Mouse (Mus musculus): Measurements from ENCODE around the gene Myo1g.

DNA sequence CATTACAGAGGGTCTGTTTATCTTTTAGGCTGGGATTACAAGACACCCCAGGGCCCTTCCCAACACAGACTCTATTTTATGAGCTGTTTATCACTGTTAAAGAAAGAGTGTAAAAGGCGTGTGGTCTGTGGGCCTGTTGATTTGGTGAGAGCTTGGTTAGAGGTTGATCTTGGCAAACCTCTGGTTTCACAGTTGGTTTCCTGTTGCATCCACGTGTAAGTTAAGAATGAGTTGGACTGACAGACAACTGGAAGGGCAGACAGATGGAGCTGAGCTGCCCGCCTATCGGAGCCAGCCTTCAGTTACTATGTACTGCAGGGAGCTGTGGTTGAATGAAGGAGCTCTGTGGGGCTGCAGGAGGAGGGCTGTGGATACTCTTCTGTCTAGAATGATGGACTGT, 45.7 kb upstream of the Myo1g start:
- no peak for TF ChIP-seq CTCF (IDR thresholded peaks at IDR 0.05; ENCODE audit: borderline replicate concordance, insufficient read depth, low read depth, low read length)
- TF ChIP-seq POLR2A (IDR thresholded peaks at IDR 0.05; ENCODE audit: borderline replicate concordance, insufficient read depth, low read length): no peak

Data from cerebellum, adult 2 months (tissue).